Mouse (Mus musculus) C2C12 (cell line): ENCODE measurements around the gene Ufc1.

ENCODE experiments used
- CEBPB ChIP-seq: IDR thresholded peaks from one replicate; pipeline ENCODE4 v1.6.1; 2011; ENCODE audit warnings: low read depth, mild to moderate bottlenecking, control low read depth, moderate library complexity
- CTCF ChIP-seq: IDR thresholded peaks from one replicate; pipeline ENCODE4 v1.5.1; 2011; ENCODE audit not compliant: control insufficient read depth, insufficient read depth, insufficient read length
- FOSL1 ChIP-seq: IDR thresholded peaks from one replicate; pipeline ENCODE4 v1.8.0; 2011; ENCODE audit warnings: mild to moderate bottlenecking, low read length; ENCODE audit not compliant: poor library complexity, insufficient read depth, severe bottlenecking
- MAX ChIP-seq: IDR thresholded peaks from one replicate; pipeline ENCODE4 v1.6.1; 2011; ENCODE audit warnings: mild to moderate bottlenecking, control low read depth
- MYOG ChIP-seq: IDR thresholded peaks from one replicate; pipeline ENCODE4 v1.6.1; 2011; ENCODE audit not compliant: control insufficient read depth, insufficient read length; ENCODE audit errors: extremely low read depth
- USF1 ChIP-seq: IDR thresholded peaks from one replicate; pipeline ENCODE4 v1.6.1; 2011; ENCODE audit warnings: low read depth, mild to moderate bottlenecking, control low read depth, moderate library complexity

- TF ChIP-seq FOSL1 (no peak), CTCF (no peak), CEBPB (no peak), MAX (no peak), MYOG (no peak), USF1 (no peak)
Measured at GRCm38 (mm10) chr1:171319748-171320147, 24.9 kb upstream of the Ufc1 start.
